Mouse (Mus musculus): ENCODE results near the gene Grin2d. TPM values are rescaled to one million over a fixed set of nuclear protein-coding genes. Genes with fewer than 3 reads are reported as not detected.

Gene Grin2d
- polyA plus RNA-seq, 1 experiment from 2014 or later, result 0.40 TPM

- Histone ChIP-seq H3K4me1 (replicated peaks; ENCODE audit: control insufficient read depth, insufficient read depth, low read length) (0 out of 2 replicates have a peak, but pooled peaks cover 2% of the 10 kb centered on the region), H3K27me3 (ENCODE audit: control insufficient read depth, insufficient read depth, low read depth, low read length) (no peaks in the 10 kb centered on the region), H3K4me2 (ENCODE audit: low read depth, low read length) (no peak overlapping the region), H3K9me3 (ENCODE audit: control insufficient read depth, low read length) (no peaks in the 10 kb centered on the region), H3K36me3 (ENCODE audit: control insufficient read depth, insufficient read depth, low read length) (peaks cover 40% of the 10 kb centered on the region), H3K9ac (ENCODE audit: low read length) (no peak overlapping the region), H3K27ac (ENCODE audit: low read length) (no peak overlapping the region), H3K4me3 (ENCODE audit: low read length) (no peak overlapping the region)
- no peak for ATAC-seq (ENCODE audit: low read depth)
- WGBS, result 44% methylated on average over 5 of the region's 5 CpGs
Measured at GRCm38 (mm10) chr7:45805941-45806340, 72.2 kb downstream of the Grin2d start.

- Histone ChIP-seq H3K4me2 (ENCODE audit: low read depth, low read length) (no peak overlapping the region), H3K9ac (ENCODE audit: low read length) (no peak overlapping the region), H3K27ac (ENCODE audit: low read length) (no peak overlapping the region), H3K36me3 (ENCODE audit: control insufficient read depth, insufficient read depth, low read length) (peaks cover 9% of the 10 kb centered on the region), H3K27me3 (ENCODE audit: control insufficient read depth, insufficient read depth, low read depth, low read length) (peaks cover 17% of the 10 kb centered on the region), H3K4me3 (ENCODE audit: low read length) (no peak overlapping the region), H3K4me1 (replicated peaks; ENCODE audit: control insufficient read depth, insufficient read depth, low read length) (peaks cover 22% of the 10 kb centered on the region), H3K9me3 (ENCODE audit: control insufficient read depth, low read length) (no peaks in the 10 kb centered on the region)
- ATAC-seq (ENCODE audit: low read depth), result no peak
- 87% methylated on average over 6 of the region's 6 CpGs for WGBS
Measured at GRCm38 (mm10) chr7:45802551-45802950, 75.6 kb downstream of the Grin2d start.

GRCm38 (mm10) chr7:45801348-45801747, 76.8 kb downstream of the Grin2d start:
- ATAC-seq (ENCODE audit: low read depth), result peak; percentile 58
- WGBS, result under 1% methylated on average over 12 of the region's 12 CpGs
- H3K4me1 ChIP-seq (replicated peaks; ENCODE audit: control insufficient read depth, insufficient read depth, low read length), result peaks cover 22% of the 10 kb centered on the region
- peak overlapping the region; percentile 65; the same call in 1 of the 2 replicates for H3K27ac ChIP-seq (ENCODE audit: low read length)
- H3K9ac ChIP-seq (ENCODE audit: low read length), result 0 out of 2 replicates have a peak overlapping the region, but pooled peaks have one; percentile 29
- H3K36me3 ChIP-seq (ENCODE audit: control insufficient read depth, insufficient read depth, low read length), result no peaks in the 10 kb centered on the region
- H3K9me3 ChIP-seq (ENCODE audit: control insufficient read depth, low read length), result no peaks in the 10 kb centered on the region
- H3K4me3 ChIP-seq (ENCODE audit: low read length), result peak overlapping the region; percentile 42
- peaks cover 25% of the 10 kb centered on the region for H3K27me3 ChIP-seq (ENCODE audit: control insufficient read depth, insufficient read depth, low read depth, low read length)
- peak overlapping the region; percentile 62 for H3K4me2 ChIP-seq (ENCODE audit: low read depth, low read length)

- peaks cover 22% of the 10 kb centered on the region for H3K4me1 ChIP-seq (replicated peaks; ENCODE audit: control insufficient read depth, insufficient read depth, low read length)
- peak overlapping the region; percentile 42 for H3K4me3 ChIP-seq (ENCODE audit: low read length)
- peak; percentile 84 for ATAC-seq (ENCODE audit: low read depth)
- peak overlapping the region; percentile 52 for H3K9ac ChIP-seq (ENCODE audit: low read length)
- peak overlapping the region; percentile 62 for H3K4me2 ChIP-seq (ENCODE audit: low read depth, low read length)
- H3K27ac ChIP-seq (ENCODE audit: low read length), result peak overlapping the region; percentile 65
- WGBS, result 8% methylated on average over 22 of the region's 25 CpGs
- H3K9me3 ChIP-seq (ENCODE audit: control insufficient read depth, low read length), result no peaks in the 10 kb centered on the region
- H3K36me3 ChIP-seq (ENCODE audit: control insufficient read depth, insufficient read depth, low read length), result no peaks in the 10 kb centered on the region
- H3K27me3 ChIP-seq (ENCODE audit: control insufficient read depth, insufficient read depth, low read depth, low read length), result peaks cover 25% of the 10 kb centered on the region
Measured at GRCm38 (mm10) chr7:45800546-45801204, 77.5 kb downstream of the Grin2d start.

- peak overlapping the region; percentile 42 for H3K4me3 ChIP-seq (ENCODE audit: low read length)
Measured at GRCm38 (mm10) chr7:45800001-45800400, 78.2 kb downstream of the Grin2d start.

GRCm38 (mm10) chr7:45798931-45799330, 79.2 kb downstream of the Grin2d start:
- ATAC-seq (ENCODE audit: low read depth), result no peak
- H3K27me3 ChIP-seq (ENCODE audit: control insufficient read depth, insufficient read depth, low read depth, low read length), result peaks cover 25% of the 10 kb centered on the region
- H3K9ac ChIP-seq (ENCODE audit: low read length), result no peak overlapping the region
- H3K4me2 ChIP-seq (ENCODE audit: low read depth, low read length), result peak overlapping the region; percentile 64
- no peaks in the 10 kb centered on the region for H3K36me3 ChIP-seq (ENCODE audit: control insufficient read depth, insufficient read depth, low read length)
- no peaks in the 10 kb centered on the region for H3K9me3 ChIP-seq (ENCODE audit: control insufficient read depth, low read length)
- H3K4me1 ChIP-seq (replicated peaks; ENCODE audit: control insufficient read depth, insufficient read depth, low read length), result peaks cover 22% of the 10 kb centered on the region
- H3K4me3 ChIP-seq (ENCODE audit: low read length), result peak overlapping the region; percentile 51
- WGBS, result 45% methylated on average over 7 of the region's 7 CpGs
- no peak overlapping the region; the same call in 1 of the 2 replicates for H3K27ac ChIP-seq (ENCODE audit: low read length)

More at GRCm38 (mm10) chr7:45800001-45800400, 78.2 kb downstream of the Grin2d start:
- H3K27me3 ChIP-seq (ENCODE audit: control insufficient read depth, insufficient read depth, low read depth, low read length), result peaks cover 25% of the 10 kb centered on the region
- ATAC-seq (ENCODE audit: low read depth), result peak; percentile 24; the same call in 1 of the 2 replicates
- no peaks in the 10 kb centered on the region for H3K9me3 ChIP-seq (ENCODE audit: control insufficient read depth, low read length)
- H3K27ac ChIP-seq (ENCODE audit: low read length), result peak overlapping the region; percentile 36
- H3K4me1 ChIP-seq (replicated peaks; ENCODE audit: control insufficient read depth, insufficient read depth, low read length), result peaks cover 22% of the 10 kb centered on the region
- no peaks in the 10 kb centered on the region for H3K36me3 ChIP-seq (ENCODE audit: control insufficient read depth, insufficient read depth, low read length)
- 33% methylated on average over 7 of the region's 7 CpGs for WGBS
- H3K4me2 ChIP-seq (ENCODE audit: low read depth, low read length), result peak overlapping the region; percentile 62
- peak overlapping the region; percentile 52; the same call in 1 of the 2 replicates for H3K9ac ChIP-seq (ENCODE audit: low read length)

GRCm38 (mm10) chr7:45798511-45798836, 79.7 kb downstream of the Grin2d start:
- H3K4me3 ChIP-seq (ENCODE audit: low read length), result peak overlapping the region; percentile 51
- peak overlapping the region; percentile 64 for H3K4me2 ChIP-seq (ENCODE audit: low read depth, low read length)
- H3K36me3 ChIP-seq (ENCODE audit: control insufficient read depth, insufficient read depth, low read length), result no peaks in the 10 kb centered on the region
- peak; percentile 10; the same call in 1 of the 2 replicates for ATAC-seq (ENCODE audit: low read depth)
- no peaks in the 10 kb centered on the region for H3K9me3 ChIP-seq (ENCODE audit: control insufficient read depth, low read length)
- H3K9ac ChIP-seq (ENCODE audit: low read length), result peak overlapping the region; percentile 68
- peaks cover 22% of the 10 kb centered on the region for H3K4me1 ChIP-seq (replicated peaks; ENCODE audit: control insufficient read depth, insufficient read depth, low read length)
- under 1% methylated on average over 19 of the region's 19 CpGs for WGBS
- H3K27me3 ChIP-seq (ENCODE audit: control insufficient read depth, insufficient read depth, low read depth, low read length), result peaks cover 25% of the 10 kb centered on the region
- no peak overlapping the region for H3K27ac ChIP-seq (ENCODE audit: low read length)

GRCm38 (mm10) chr7:45797661-45798510, 80.3 kb downstream of the Grin2d start:
- no peak for ATAC-seq (ENCODE audit: low read depth)
- Histone ChIP-seq H3K9ac (ENCODE audit: low read length) (peak overlapping the region; percentile 68), H3K36me3 (ENCODE audit: control insufficient read depth, insufficient read depth, low read length) (no peaks in the 10 kb centered on the region), H3K9me3 (ENCODE audit: control insufficient read depth, low read length) (no peaks in the 10 kb centered on the region), H3K27ac (ENCODE audit: low read length) (no peak overlapping the region), H3K4me2 (ENCODE audit: low read depth, low read length) (peak overlapping the region; percentile 64), H3K27me3 (ENCODE audit: control insufficient read depth, insufficient read depth, low read depth, low read length) (peaks cover 25% of the 10 kb centered on the region), H3K4me1 (replicated peaks; ENCODE audit: control insufficient read depth, insufficient read depth, low read length) (peaks cover 22% of the 10 kb centered on the region), H3K4me3 (ENCODE audit: low read length) (peak overlapping the region; percentile 51)
- 2% methylated on average over 55 of the region's 60 CpGs for WGBS

GRCm38 (mm10) chr7:45796950-45797349, 81.2 kb downstream of the Grin2d start:
- Histone ChIP-seq H3K4me2 (ENCODE audit: low read depth, low read length) (no peak overlapping the region; the same call in 1 of the 2 replicates), H3K27me3 (ENCODE audit: control insufficient read depth, insufficient read depth, low read depth, low read length) (peaks cover 25% of the 10 kb centered on the region), H3K9ac (ENCODE audit: low read length) (no peak overlapping the region), H3K9me3 (ENCODE audit: control insufficient read depth, low read length) (no peaks in the 10 kb centered on the region), H3K27ac (ENCODE audit: low read length) (no peak overlapping the region), H3K4me1 (replicated peaks; ENCODE audit: control insufficient read depth, insufficient read depth, low read length) (peaks cover 22% of the 10 kb centered on the region), H3K4me3 (ENCODE audit: low read length) (no peak overlapping the region), H3K36me3 (ENCODE audit: control insufficient read depth, insufficient read depth, low read length) (no peaks in the 10 kb centered on the region)
- no peak for ATAC-seq (ENCODE audit: low read depth)
- WGBS, result 49% methylated on average over 6 of the region's 6 CpGs
